Mouse (Mus musculus) WW6 (cell line): Measurements from ENCODE around the gene Gm13691.
"Not testable (repeated sequence)": the region's sequence is repeated elsewhere in the genome, so short reads cannot be mapped to it uniquely, and the experiment has no call there.

ENCODE experiments used
- DNase-seq: peaks from one replicate; pipeline ENCODE4 v3.0.0-alpha.2; 2013; ENCODE audit warnings: low read depth, low spot score

The Gm13691 gene

DNA sequence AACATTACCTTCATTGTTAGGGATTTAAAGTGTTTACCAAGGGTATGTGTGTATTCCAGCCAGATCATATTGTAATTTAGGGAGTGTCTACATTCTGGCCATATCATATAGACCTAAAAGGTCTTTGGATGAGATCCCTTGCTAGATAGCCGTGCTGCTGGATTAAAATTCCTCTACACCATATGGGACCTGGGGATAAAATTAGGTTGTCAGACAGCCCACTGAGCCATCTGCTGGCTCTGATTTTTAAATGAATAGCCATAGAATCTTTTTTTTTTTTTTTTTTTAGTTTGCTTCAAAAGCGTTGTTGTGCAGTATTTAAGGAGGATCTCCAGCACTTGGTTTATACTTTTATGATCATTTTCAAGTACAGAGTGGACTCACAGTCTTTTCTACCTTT lies 42.2 kb downstream of the Gm13691 start:
- no peak for DNase-seq

DNA sequence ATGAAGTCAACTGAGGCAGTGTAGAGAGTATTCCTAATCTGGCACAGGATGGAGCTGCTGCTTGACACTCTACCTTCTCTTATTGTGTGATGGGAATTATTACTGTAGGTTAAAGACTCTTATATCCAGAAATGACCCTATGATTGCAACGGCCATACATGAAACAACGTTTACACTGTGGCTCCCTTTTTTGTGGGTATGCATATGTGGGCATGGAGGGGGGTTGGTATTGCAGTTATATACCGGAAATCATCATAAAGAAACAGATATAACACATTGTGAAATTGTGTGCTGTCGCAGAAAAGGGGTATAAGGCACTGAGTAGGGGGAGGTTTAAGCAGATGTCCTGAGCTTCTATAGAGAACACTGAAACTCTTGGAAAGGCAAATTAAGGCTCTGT lies 45.6 kb downstream of the Gm13691 start:
- no peak for DNase-seq

- DNase-seq, result no peak
Observed at GRCm38 (mm10) chr2:84037304-84037703, 47.0 kb downstream of the Gm13691 start.

DNA sequence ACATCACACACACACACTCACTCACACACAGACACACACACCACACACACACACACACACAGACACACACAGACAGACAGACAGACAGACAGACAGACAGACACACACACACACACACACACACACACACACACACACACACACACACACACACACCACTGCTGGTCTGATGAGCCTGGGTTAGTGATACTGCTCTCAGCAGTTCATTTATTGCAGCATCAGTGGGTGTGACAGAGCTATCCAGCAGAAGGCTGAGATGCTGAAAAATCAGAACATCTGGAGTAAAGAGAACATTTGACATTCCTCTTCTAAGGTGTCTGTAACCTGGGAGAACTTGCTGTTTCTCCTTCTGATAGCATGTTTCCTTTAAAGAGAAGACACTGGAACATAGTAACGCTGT lies 47.6 kb downstream of the Gm13691 start:
- DNase-seq, result not testable (repeated sequence)

DNA sequence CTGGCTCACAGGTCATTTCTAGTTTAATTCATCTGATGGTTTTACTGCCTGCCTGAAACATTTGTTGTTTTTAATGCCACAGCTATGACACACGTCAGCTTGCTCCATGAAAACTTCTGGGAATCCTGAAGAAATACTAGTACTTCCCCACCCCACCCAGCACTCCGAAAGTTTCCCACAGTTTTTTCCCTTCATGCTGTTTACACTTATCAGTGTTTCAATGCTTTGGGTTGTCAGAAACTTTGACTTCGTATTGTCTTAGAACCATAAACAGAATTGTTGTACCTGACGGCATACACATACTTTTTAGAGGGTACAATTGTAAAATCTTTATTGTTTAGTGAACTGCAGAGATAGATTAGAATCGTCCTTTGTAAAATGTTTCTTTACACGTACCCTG lies 48.9 kb downstream of the Gm13691 start:
- no peak for DNase-seq
